Mouse (Mus musculus) midbrain, embryonic 15.5 days (tissue): Measurements from ENCODE around the gene Heg1. TPM values are rescaled to one million over a fixed set of nuclear protein-coding genes. Genes with fewer than 3 reads are reported as not detected.
A peak's percentile ranks its signal among the peaks of the same experiment; 100 is the strongest.

Experiments
- ATAC-seq: fragments of 200-750 bp; cut with Nextera tagmentation; replicated peaks from 2 replicates; pipeline ENCODE4 v1.8.0; 2017; ENCODE audit warnings: moderate TSS enrichment
- H3K27ac ChIP-seq: fragments of 300-500 bp; sonication (generic); 2 replicates; pipeline ENCODE4 v1.5.1; 2015; ENCODE audit warnings: mild to moderate bottlenecking, inconsistent platforms
- H3K27me3 ChIP-seq: fragments of 300-500 bp; sonication (generic); replicated peaks from 2 replicates; pipeline ENCODE4 v1.6.1; 2015; ENCODE audit warnings: inconsistent platforms
- H3K36me3 ChIP-seq: fragments of 300-500 bp; sonication (generic); replicated peaks from 2 replicates; pipeline ENCODE4 v1.6.1; 2015; ENCODE audit warnings: inconsistent platforms
- H3K4me1 ChIP-seq: fragments of 300-500 bp; sonication (generic); 2 replicates; pipeline ENCODE4 v1.6.1; 2015; ENCODE audit warnings: inconsistent platforms
- H3K4me2 ChIP-seq: fragments of 300-500 bp; sonication (generic); 2 replicates; pipeline ENCODE4 v1.6.1; 2015; ENCODE audit warnings: inconsistent platforms, mild to moderate bottlenecking, moderate library complexity
- H3K4me3 ChIP-seq: fragments of 300-500 bp; sonication (generic); 2 replicates; pipeline ENCODE4 v1.5.1; 2015; ENCODE audit warnings: mild to moderate bottlenecking, inconsistent platforms
- H3K9ac ChIP-seq: fragments of 300-500 bp; sonication (generic); 2 replicates; pipeline ENCODE4 v1.6.1; 2015; ENCODE audit warnings: mild to moderate bottlenecking, inconsistent platforms
- H3K9me3 ChIP-seq: fragments of 300-500 bp; sonication (generic); 2 replicates; pipeline ENCODE4 v1.6.1; 2016; ENCODE audit warnings: inconsistent platforms
- WGBS: fragments of 180-500 bp; shearing (Covaris S2); methylation state at CpG from one replicate; pipeline ENCODE4 v1.1.7; 2015; ENCODE audit warnings: mixed read lengths; 5-methylcytosine and 5-hydroxymethylcytosine counted together
- polyA plus RNA-seq: library from polyadenylated mRNA; unstranded; fragments of >200 nt; fragmentation: Nextera tagmentation; extraction: Ambion mirVana; gene quantifications from 2 replicates; pipeline ENCODE4 v1.2.1, GENCODE M21; 2015

Heg1 gene
- polyA plus RNA-seq, 1 experiment from 2014 or later: 14.2 TPM

DNA sequence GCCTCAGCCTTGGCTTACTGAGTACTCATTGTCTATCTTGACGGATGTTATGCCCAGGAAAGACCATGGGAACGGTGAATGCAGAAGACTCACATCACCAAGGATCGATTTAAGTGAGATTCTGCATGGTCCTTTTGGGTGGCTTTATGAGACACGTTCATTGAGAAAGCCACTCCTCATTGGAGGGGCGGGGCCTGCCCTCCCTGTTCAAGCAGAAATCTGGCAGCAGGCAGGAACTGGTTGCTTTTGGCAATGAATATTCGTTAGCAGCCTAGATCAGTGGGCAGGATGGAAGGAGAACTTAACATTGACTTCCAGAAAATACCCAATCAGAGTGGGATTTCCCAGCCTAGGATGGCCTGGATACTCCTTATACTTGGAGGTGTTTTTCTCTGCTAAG, 56.2 kb downstream of the Heg1 start:
- Histone ChIP-seq H3K4me3 (no peak overlapping the region), H3K4me2 (no peak overlapping the region), H3K27ac (no peak overlapping the region), H3K4me1 (peaks cover 37% of the 10 kb centered on the region), H3K9me3 (no peaks in the 10 kb centered on the region), H3K9ac (no peak overlapping the region), H3K27me3 (no peaks in the 10 kb centered on the region), H3K36me3 (no peaks in the 10 kb centered on the region)
- ATAC-seq: no peak
- 48% methylated on average over 6 of the region's 6 CpGs for WGBS

DNA sequence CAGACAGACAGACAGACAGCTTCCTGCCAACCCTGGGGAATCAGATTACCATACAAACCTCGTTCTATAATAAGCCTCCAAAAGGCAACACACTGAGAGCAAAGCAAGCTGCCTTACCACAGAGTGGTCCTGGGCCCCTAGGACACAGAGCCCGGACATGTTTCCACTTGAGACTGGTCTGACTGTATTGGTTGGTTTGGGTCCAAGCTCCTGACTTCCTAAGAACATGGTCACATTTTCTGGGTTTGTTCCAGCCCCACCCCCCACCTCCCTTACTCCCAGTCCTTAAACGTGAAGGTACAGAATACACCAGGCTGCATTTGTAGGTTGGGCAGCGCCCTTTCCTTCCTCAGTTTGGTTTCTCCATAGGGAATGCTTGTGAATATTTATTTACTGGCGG, 57.6 kb downstream of the Heg1 start:
- ATAC-seq: no peak
- H3K27ac ChIP-seq: no peak overlapping the region
- H3K9ac ChIP-seq: no peak overlapping the region
- no peak overlapping the region for H3K4me3 ChIP-seq
- WGBS: 47% methylated on average over 5 of the region's 5 CpGs
- no peak overlapping the region for H3K4me2 ChIP-seq
- H3K9me3 ChIP-seq: no peaks in the 10 kb centered on the region
- H3K36me3 ChIP-seq: no peaks in the 10 kb centered on the region
- H3K27me3 ChIP-seq: no peaks in the 10 kb centered on the region
- peaks cover 26% of the 10 kb centered on the region for H3K4me1 ChIP-seq

GRCm38 (mm10) chr16:33742233-33742632, 58.1 kb downstream of the Heg1 start:
- no peak for ATAC-seq
- H3K27ac ChIP-seq: no peak overlapping the region

DNA sequence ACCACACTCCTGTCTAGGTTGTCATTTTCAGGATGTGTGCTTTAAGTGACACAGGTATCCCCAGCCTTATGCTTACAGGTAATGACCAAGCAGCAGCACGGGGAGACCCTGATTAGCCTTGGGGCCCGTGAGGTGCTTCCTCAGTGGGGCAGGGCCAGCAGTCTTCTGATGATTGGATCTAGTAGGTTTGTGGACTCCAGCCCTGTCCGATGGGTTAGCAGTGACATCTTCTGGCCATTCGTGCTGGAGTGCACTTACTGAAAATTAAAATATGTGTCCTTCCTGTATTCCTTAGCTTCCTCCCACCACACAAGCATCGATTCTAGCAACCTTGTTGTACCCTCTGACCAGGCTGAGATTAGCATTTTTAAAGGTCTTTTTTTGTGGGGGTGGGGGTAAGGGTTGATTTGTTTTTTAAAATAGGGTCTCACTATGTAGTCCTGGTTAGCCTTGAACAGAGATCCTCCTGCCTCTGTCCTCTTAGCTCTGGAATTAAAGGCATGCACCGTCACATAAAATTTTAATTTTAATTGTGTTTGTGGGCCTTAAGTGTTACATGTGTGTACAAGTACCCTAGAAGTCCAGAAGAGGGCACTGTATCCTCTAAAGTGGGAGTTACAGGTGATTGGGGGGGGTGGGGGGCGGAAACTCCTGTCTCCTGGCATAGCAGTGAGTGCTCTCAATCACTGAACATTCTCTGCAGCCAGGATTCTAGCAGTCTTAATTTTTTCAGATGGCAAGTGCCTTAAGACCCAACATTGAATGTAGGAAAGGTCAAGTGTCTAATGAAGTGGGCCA, 60.7 kb downstream of the Heg1 start:
- H3K36me3 ChIP-seq: no peaks in the 10 kb centered on the region
- H3K4me2 ChIP-seq: no peak overlapping the region
- H3K4me3 ChIP-seq: no peak overlapping the region
- H3K9ac ChIP-seq: no peak overlapping the region
- no peak overlapping the region for H3K27ac ChIP-seq
- H3K4me1 ChIP-seq: peaks cover 15% of the 10 kb centered on the region
- WGBS: 61% methylated on average over 7 of the region's 7 CpGs
- peak; percentile 79 for ATAC-seq
- no peaks in the 10 kb centered on the region for H3K27me3 ChIP-seq
- H3K9me3 ChIP-seq: no peaks in the 10 kb centered on the region

More at GRCm38 (mm10) chr16:33742233-33742632, 58.1 kb downstream of the Heg1 start:
- Histone ChIP-seq H3K4me2 (no peak overlapping the region), H3K36me3 (no peaks in the 10 kb centered on the region), H3K9ac (no peak overlapping the region), H3K9me3 (no peaks in the 10 kb centered on the region), H3K27me3 (no peaks in the 10 kb centered on the region), H3K4me1 (peaks cover 22% of the 10 kb centered on the region), H3K4me3 (no peak overlapping the region)
- 74% methylated on average over 9 of the region's 9 CpGs for WGBS

DNA sequence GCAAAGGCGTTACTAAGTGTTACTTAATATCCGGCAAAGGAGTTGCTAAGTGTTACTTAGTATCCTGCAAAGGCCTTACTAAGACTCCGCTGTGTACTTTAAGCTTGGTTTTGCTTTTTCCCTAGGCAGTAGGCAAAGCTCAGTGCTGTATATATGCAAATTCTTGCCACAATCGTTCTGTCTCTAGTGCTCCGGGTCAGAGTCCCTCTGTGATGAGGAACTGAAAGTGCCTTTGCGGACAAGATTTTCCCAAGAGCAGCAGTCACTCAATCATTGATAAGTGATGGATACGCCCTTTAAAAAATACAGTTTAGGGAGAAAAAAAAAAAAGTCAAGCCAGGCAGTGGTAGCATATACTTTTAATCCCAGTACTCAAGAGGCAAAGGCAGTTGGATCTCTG, 61.3 kb downstream of the Heg1 start:
- Histone ChIP-seq H3K36me3 (no peaks in the 10 kb centered on the region), H3K9ac (no peak overlapping the region), H3K4me2 (no peak overlapping the region), H3K4me1 (peaks cover 13% of the 10 kb centered on the region), H3K4me3 (no peak overlapping the region), H3K27me3 (no peaks in the 10 kb centered on the region), H3K9me3 (no peaks in the 10 kb centered on the region), H3K27ac (no peak overlapping the region)
- ATAC-seq: no peak
- WGBS: 80% methylated on average over 7 of the region's 7 CpGs

DNA sequence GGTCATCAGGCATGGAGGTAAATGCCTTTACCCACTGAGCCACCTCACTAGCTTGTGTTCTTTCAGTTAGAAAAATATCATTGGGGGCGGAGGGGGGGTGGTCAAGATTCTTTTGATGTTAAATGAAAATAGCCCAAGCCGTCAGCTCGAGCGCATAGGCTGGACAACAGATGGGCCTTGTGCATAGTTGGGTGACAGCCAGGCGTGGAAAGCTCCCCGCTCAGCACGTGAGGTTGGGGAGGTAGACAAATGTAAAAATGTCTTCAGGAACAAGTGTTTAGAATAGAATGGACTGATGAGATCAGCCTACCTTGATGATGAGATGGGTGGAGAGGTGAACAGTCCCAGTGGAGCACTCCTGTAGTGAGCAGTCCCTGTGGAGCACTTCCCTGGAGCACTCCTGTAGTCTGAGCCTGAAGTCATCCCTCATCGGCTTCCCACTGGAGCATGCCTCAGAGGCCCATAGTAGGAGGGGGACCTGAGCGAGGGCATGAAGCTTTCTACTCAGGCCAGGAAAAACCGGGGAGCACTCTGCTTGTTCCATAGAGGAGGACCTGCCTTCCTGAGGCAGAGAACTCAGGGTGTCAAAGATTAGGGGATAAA, 62.0 kb downstream of the Heg1 start:
- Histone ChIP-seq H3K27ac (no peak overlapping the region), H3K9ac (no peak overlapping the region), H3K36me3 (no peaks in the 10 kb centered on the region), H3K27me3 (no peaks in the 10 kb centered on the region), H3K4me3 (no peak overlapping the region), H3K4me2 (no peak overlapping the region), H3K4me1 (peaks cover 7% of the 10 kb centered on the region), H3K9me3 (no peaks in the 10 kb centered on the region)
- ATAC-seq: no peak
- 81% methylated on average over 10 of the region's 10 CpGs for WGBS

DNA sequence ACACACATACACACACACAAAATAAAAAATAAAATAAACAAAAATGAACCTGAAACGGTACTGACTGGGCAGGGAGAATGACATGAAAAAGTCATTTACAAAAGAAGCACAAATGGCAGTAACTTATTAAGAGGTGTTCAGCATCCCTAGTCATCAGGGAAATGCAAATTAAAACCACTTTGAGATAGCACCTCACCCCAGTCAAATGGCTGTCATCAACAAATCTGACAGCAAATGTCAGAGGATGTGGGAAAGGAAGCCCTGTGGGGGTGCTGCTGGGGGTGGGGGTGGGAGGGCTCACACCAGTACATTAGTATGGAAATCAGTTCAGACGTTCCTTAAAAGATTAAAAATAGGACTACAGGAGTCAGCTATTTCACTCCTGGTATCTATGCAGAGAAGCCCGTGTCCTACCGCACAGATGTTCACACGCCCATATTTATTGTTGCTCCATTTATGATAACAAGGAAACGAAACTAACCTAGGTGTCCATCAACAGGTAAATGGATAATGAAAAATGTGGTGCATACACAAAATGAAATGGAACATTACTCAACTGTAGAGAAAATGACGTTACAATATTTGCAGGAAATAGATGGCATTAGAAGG, 63.3 kb downstream of the Heg1 start:
- H3K9me3 ChIP-seq: no peaks in the 10 kb centered on the region
- WGBS: 66% methylated on average over 7 of the region's 7 CpGs
- H3K4me2 ChIP-seq: no peak overlapping the region
- ATAC-seq: no peak
- no peak overlapping the region for H3K4me3 ChIP-seq
- no peak overlapping the region for H3K9ac ChIP-seq
- H3K27me3 ChIP-seq: no peaks in the 10 kb centered on the region
- H3K4me1 ChIP-seq: no peaks in the 10 kb centered on the region
- no peak overlapping the region for H3K27ac ChIP-seq
- H3K36me3 ChIP-seq: no peaks in the 10 kb centered on the region

- WGBS: 92% methylated on average over 2 of the region's 2 CpGs
- no peaks in the 10 kb centered on the region for H3K27me3 ChIP-seq
Observed at GRCm38 (mm10) chr16:33747994-33748393, 63.8 kb downstream of the Heg1 start.

GRCm38 (mm10) chr16:33751152-33751551, 67.0 kb downstream of the Heg1 start:
- Histone ChIP-seq H3K4me3 (no peak overlapping the region), H3K27ac (no peak overlapping the region), H3K36me3 (no peaks in the 10 kb centered on the region), H3K27me3 (no peaks in the 10 kb centered on the region), H3K9me3 (no peaks in the 10 kb centered on the region), H3K4me2 (no peak overlapping the region), H3K9ac (no peak overlapping the region), H3K4me1 (no peaks in the 10 kb centered on the region)
- ATAC-seq: no peak
- 50% methylated on average over 13 of the region's 13 CpGs for WGBS

More at GRCm38 (mm10) chr16:33747994-33748393, 63.8 kb downstream of the Heg1 start:
- no peaks in the 10 kb centered on the region for H3K9me3 ChIP-seq
- H3K4me3 ChIP-seq: no peak overlapping the region
- no peak overlapping the region for H3K9ac ChIP-seq
- no peaks in the 10 kb centered on the region for H3K4me1 ChIP-seq
- H3K4me2 ChIP-seq: no peak overlapping the region
- no peak overlapping the region for H3K27ac ChIP-seq
- H3K36me3 ChIP-seq: no peaks in the 10 kb centered on the region
- no peak for ATAC-seq

DNA sequence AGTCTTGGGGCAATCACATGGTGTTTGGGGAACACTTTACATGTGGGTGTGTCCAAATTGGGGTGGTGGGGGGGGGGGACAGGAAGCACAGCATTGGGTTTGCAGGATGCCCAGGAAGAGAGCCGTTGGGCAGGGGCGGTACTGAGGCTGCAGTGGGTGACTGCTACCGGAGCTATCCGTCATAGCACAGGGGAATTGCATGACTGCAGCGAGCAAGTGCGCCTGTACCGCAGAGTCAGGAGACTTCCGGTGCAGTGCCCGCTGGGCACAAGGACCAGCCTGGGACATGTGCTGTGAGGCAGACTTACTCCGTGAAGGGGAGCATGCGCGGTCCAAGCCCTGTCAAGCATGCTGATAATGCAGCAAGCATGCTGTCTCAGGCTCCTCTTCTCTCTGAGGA, 67.4 kb downstream of the Heg1 start:
- no peak overlapping the region for H3K4me3 ChIP-seq
- H3K27me3 ChIP-seq: no peaks in the 10 kb centered on the region
- no peaks in the 10 kb centered on the region for H3K36me3 ChIP-seq
- H3K9ac ChIP-seq: no peak overlapping the region
- no peak overlapping the region for H3K4me2 ChIP-seq
- no peaks in the 10 kb centered on the region for H3K4me1 ChIP-seq
- H3K27ac ChIP-seq: no peak overlapping the region
- no peak for ATAC-seq
- H3K9me3 ChIP-seq: no peaks in the 10 kb centered on the region
- WGBS: 76% methylated on average over 12 of the region's 12 CpGs

GRCm38 (mm10) chr16:33752904-33753578, 68.9 kb downstream of the Heg1 start:
- WGBS: 87% methylated on average over 8 of the region's 8 CpGs

GRCm38 (mm10) chr16:33755293-33755692, 71.1 kb downstream of the Heg1 start:
- Histone ChIP-seq H3K4me1 (no peaks in the 10 kb centered on the region), H3K4me3 (no peak overlapping the region), H3K27me3 (no peaks in the 10 kb centered on the region), H3K9me3 (no peaks in the 10 kb centered on the region), H3K9ac (no peak overlapping the region), H3K4me2 (0 out of 2 replicates have a peak overlapping the region, but pooled peaks have one; percentile 10), H3K27ac (peak overlapping the region; percentile 34; the same call in 1 of the 2 replicates), H3K36me3 (no peaks in the 10 kb centered on the region)
- 63% methylated on average over 8 of the region's 8 CpGs for whole genome bisulfite sequencing
- no peak for ATAC-seq

More at GRCm38 (mm10) chr16:33752904-33753578, 68.9 kb downstream of the Heg1 start:
- H3K4me1 ChIP-seq: no peaks in the 10 kb centered on the region
- no peaks in the 10 kb centered on the region for H3K36me3 ChIP-seq
- no peak overlapping the region for H3K4me2 ChIP-seq
- no peak overlapping the region for H3K4me3 ChIP-seq
- ATAC-seq: no peak
- no peak overlapping the region for H3K9ac ChIP-seq
- no peaks in the 10 kb centered on the region for H3K9me3 ChIP-seq
- no peak overlapping the region for H3K27ac ChIP-seq
- no peaks in the 10 kb centered on the region for H3K27me3 ChIP-seq
